Mouse (Mus musculus) embryonic fibroblast, embryonic 13.5 days (primary cell): ENCODE data around the gene Gipc3. TPM values are rescaled to one million over a fixed set of nuclear protein-coding genes. Genes with fewer than 3 reads are reported as not detected.

Experiments used
- H3K27ac ChIP-seq: 2 replicates; pipeline ENCODE4 v1.5.1; 2012; ENCODE audit warnings: low read length, control low read depth, inconsistent platforms; ENCODE audit not compliant: insufficient read depth
- H3K4me1 ChIP-seq: 2 replicates; pipeline ENCODE4 v1.6.1; 2011; ENCODE audit warnings: low read length; ENCODE audit not compliant: control insufficient read depth, insufficient read depth
- H3K4me3 ChIP-seq: 2 replicates; pipeline ENCODE4 v1.5.1; 2011; ENCODE audit warnings: mild to moderate bottlenecking, control low read depth, low read length; ENCODE audit not compliant: insufficient read depth
- CTCF ChIP-seq: IDR thresholded peaks from 2 replicates; pipeline ENCODE4 v1.5.1; 2011; ENCODE audit warnings: mild to moderate bottlenecking, control low read depth, low read length, moderate library complexity, borderline replicate concordance; ENCODE audit not compliant: insufficient read depth
- POLR2A ChIP-seq: IDR thresholded peaks from 2 replicates; pipeline ENCODE4 v1.6.1; 2011; ENCODE audit warnings: low read depth, mild to moderate bottlenecking, control low read depth, low read length, moderate library complexity
- polyA plus RNA-seq: library from polyadenylated mRNA; stranded (reverse); fragments of >200 nt; gene quantifications from 2 replicates; pipeline ENCODE4 v1.2.4, GENCODE M21; 2011; ENCODE audit warnings: low read depth; ENCODE audit not compliant: missing spikeins, insufficient read length

Gipc3 gene
- polyA plus RNA-seq, 1 experiment, result 0.39 TPM

- no peak for TF ChIP-seq CTCF
- no peak for TF ChIP-seq POLR2A
- Histone ChIP-seq H3K27ac (no peak overlapping the region), H3K4me1 (0 out of 2 replicates have a peak, but pooled peaks cover 4% of the 10 kb centered on the region), H3K4me3 (no peak overlapping the region)
Observed at GRCm38 (mm10) chr10:81375322-81375721, 32.3 kb upstream of the Gipc3 start.

- Histone ChIP-seq H3K4me3 (no peak overlapping the region), H3K27ac (no peak overlapping the region), H3K4me1 (no peaks in the 10 kb centered on the region)
- TF ChIP-seq POLR2A, result no peak
- TF ChIP-seq CTCF, result no peak
Observed at GRCm38 (mm10) chr10:81367207-81367495, 24.1 kb upstream of the Gipc3 start.

- TF ChIP-seq POLR2A, result 0 out of 2 replicates have a peak, but pooled peaks have one; percentile 30
- no peak for TF ChIP-seq CTCF
- Histone ChIP-seq H3K4me3 (no peak overlapping the region), H3K4me1 (no peaks in the 10 kb centered on the region), H3K27ac (no peak overlapping the region)
Observed at GRCm38 (mm10) chr10:81366477-81367206, 23.6 kb upstream of the Gipc3 start.

DNA sequence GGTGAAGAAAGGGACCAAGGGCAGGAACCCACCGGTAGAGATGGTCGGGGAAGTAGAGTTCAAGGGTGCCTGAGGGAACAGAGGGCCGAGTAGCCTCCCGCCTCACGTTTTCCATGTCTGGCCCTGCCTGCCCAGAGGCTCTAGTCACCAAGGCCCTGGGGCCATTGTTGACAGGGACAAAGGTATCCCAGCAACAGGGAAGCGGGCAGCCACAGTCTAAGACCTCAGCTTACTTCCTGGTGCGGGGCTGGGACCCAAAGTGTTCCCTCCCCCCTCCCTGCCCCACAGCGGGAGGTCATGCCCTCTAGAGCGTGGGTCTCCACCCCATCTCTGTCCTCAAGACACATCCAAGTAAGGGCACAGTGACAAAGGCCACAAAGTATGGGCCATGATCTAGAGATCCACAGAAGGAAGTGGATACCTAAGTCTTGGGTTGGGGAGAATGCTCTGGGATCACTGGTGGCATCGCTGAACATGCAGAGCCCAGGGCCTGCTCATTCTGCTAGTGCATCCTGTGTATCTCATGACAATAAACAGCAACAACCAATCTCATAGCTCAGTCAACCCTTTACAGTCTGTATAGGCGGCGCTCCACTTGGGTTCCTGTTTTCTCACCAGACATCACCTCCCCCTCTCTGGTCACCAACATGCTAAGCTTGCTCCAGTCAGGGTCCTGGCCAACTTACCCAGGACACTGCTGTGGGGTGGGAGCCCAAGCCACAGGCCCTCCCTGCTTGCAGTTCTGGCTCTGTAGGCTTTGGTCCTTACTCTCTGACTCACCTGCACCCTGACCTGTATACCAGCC is 22.8 kb upstream of the Gipc3 start, which contains the start of gene 4930404N11Rik:
TSS of gene 4930404N11Rik (minus strand) at position 145 of the 805 bp plus-strand sequence.
- H3K27ac ChIP-seq, result no peak within 1 kb of the TSS
- H3K4me1 ChIP-seq, result no peaks in the 10 kb centered on the region
- H3K4me3 ChIP-seq, result no peak within 1 kb of the TSS
- no peak for TF ChIP-seq CTCF
- peak; percentile 18 for TF ChIP-seq POLR2A

DNA sequence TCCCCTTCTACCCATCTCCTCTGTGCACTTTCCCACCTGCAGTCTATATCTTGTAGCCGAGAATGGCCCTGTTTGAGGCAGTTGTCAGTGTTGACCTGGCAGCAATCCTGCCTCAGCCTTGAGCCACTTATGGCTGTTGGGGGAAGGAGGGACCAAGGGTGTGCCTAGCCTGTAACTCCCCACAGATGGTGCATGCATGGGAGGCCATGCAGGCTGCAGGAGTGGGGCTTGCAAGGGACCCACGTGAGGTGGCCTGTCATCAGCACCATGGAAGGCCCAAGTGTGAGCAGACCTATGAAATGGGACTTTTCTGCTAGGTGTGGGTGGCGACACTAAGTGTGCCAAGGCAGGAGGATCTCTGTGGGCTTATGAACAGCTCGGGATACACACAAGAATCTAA is 22.0 kb upstream of the Gipc3 start:
- no peak overlapping the region for H3K4me3 ChIP-seq

DNA sequence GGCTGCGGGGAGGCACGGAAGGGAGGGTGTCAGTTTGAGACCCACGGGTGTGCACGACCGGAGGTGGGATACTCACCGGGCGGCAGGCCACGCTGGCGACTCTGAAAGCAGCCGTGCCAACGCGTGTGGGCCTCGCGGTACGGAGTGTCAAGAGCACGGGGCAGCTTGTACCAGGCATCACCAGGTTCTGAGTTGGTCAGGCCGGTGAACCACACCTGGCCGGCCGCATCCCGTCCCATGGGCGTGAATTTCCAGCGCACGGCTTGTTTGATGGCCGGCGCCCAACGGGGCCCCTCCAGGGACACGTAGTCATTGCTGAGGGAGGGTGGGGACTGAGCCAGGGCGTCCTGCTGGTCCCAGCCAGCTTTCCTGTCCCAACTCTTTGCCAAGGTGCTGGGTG is 21.6 kb upstream of the Gipc3 start:
- TF ChIP-seq CTCF (no peak), POLR2A (no peak)
- Histone ChIP-seq H3K4me3 (no peak overlapping the region), H3K4me1 (no peaks in the 10 kb centered on the region), H3K27ac (no peak overlapping the region)

More for the DNA sequence above, 22.0 kb upstream of the Gipc3 start:
- H3K27ac ChIP-seq, result no peak overlapping the region
- TF ChIP-seq CTCF (no peak), POLR2A (peak; percentile 39; the same call in 1 of the 2 replicates)
- no peaks in the 10 kb centered on the region for H3K4me1 ChIP-seq

DNA sequence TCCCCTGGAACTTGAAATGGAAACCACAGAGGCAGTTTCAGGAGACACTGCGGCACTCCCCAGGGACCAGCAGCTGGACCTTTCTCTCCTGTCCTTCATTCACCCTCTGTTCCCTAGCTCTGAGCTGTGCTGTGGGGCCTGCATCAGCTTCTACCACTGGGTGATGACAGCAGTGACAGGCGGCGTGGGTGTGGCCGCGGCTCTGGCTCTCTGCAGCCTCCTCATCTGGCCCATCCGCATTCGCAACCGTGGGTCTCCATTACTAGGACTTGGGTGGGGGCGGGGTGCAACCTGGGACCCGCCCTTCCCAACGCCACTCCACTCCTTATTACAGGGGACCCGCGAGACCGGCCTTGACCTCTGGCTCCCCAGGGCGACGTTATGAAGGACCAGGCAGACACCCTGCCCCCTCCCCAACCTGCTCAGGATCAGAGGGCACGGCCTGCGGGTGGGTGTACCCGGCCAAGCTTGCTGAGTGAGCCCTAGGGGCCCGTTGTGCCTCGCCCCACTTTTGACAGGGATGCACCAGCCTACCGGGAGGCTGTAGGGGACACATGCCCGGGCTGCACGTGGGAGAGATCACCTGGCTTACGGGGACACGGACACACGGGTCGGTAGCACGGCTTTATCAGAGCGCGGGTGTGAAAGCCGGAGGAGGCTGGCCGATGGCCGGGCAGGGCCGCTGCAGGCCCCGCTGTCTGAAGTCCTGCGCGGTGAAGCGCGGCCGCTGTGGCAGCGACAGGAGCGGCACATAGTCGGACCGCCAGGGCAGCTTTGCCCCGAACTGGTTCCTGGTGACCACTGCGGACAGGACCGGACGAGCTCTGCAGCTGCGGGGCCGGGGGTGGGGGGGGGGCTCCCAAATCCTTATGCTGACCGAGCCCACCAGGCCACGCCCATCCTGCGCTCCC is 20.6 kb upstream of the Gipc3 start:
- Histone ChIP-seq H3K4me3 (no peak overlapping the region), H3K27ac (no peak overlapping the region), H3K4me1 (no peaks in the 10 kb centered on the region)
- no peak for TF ChIP-seq POLR2A
- no peak for TF ChIP-seq CTCF

- H3K27ac ChIP-seq, result no peak overlapping the region
- no peak overlapping the region for H3K4me3 ChIP-seq
- TF ChIP-seq CTCF (no peak), POLR2A (no peak)
- no peaks in the 10 kb centered on the region for H3K4me1 ChIP-seq
Observed at GRCm38 (mm10) chr10:81362336-81362949, 19.4 kb upstream of the Gipc3 start.

DNA sequence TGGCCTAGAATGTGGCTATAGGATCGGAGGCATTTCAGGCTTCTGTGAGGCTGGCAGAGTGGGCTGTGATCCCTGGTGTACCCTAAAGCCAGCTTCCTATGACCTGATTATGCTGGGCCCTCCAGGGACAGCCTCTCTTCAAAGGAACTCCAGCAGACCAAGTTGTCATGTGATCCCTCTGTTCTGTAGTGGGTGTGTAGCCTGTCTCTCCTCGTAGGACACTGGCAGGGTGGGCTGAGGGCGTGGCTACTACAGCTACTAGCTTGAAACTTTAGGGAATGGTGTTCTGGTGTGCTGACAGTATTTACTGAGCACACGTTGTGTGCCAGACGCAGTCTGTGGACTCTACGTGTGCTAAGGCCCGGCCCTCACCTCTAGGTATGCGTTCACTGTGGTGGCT is 17.7 kb upstream of the Gipc3 start:
- no peak overlapping the region for H3K4me3 ChIP-seq
- 0 out of 2 replicates have a peak, but pooled peaks cover 2% of the 10 kb centered on the region for H3K4me1 ChIP-seq
- TF ChIP-seq POLR2A (no peak), CTCF (no peak)
- no peak overlapping the region for H3K27ac ChIP-seq
